16 mouse cellular contexts compared by ENCODE assay signal in the genomic region with DNA sequence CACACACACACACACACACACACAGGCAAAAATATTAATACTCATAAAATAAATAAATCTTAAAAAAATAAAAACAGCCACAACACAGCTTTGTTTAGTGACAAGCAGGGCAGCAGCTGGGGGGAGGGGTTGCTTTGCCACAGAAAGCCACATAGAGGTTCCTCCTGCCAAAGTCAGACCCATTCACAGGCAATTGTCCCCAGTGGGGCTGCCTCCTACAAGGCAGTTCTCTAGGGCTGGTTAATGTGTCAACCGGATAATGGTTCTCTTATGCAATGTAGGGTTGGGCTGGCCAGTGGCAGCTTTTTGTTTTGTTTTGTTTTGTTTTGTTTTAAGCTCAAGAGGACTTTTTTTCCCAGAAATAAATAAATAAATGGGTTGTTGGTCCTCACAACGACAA. TPM values are rescaled to one million over a fixed set of nuclear protein-coding genes. Genes with fewer than 3 reads are reported as not detected.
DNase-seq lines count a peak whose midpoint lies in the region; ATAC-seq and TF ChIP-seq lines count a peak whose summit lies in the region.
"Had no signal": no experiment of that assay in that cellular context is flagged by ENCODE, and none has a peak within 500 bp of the region (broad histone marks: within the 10 kb centered on the region; RNA-seq: fewer than 3 reads in every experiment).

No protein-coding gene starts in this region.

- H3K36me3 ChIP-seq in intestine, postnatal 0 days (ENCODE audit: control insufficient read depth, insufficient read depth): no peaks in the 10 kb centered on the region
- H3K36me3 ChIP-seq in forebrain, embryonic 13.5 days (ENCODE audit: poor library complexity, severe bottlenecking): 0 out of 2 replicates have a peak, but pooled peaks cover 8% of the 10 kb centered on the region
- H3K36me3 ChIP-seq: liver, embryonic 15.5 days; midbrain, embryonic 12.5 days had no signal

- WGBS in intestine, postnatal 0 days: 37% methylated on average over 2 of the region's 2 CpGs
- WGBS in forebrain, embryonic 13.5 days: 44% methylated on average over 2 of the region's 2 CpGs

- H3K27me3 ChIP-seq in intestine, postnatal 0 days (replicated peaks; ENCODE audit: control insufficient read depth, insufficient read depth, low read length): no peaks in the 10 kb centered on the region
- H3K27me3 ChIP-seq in forebrain, embryonic 13.5 days: no peaks in the 10 kb centered on the region
- H3K27me3 ChIP-seq: liver, embryonic 15.5 days; midbrain, embryonic 12.5 days had no signal

- H3K4me3 ChIP-seq in intestine, postnatal 0 days (ENCODE audit: low read depth, low read length): no peak overlapping the region
- no peak overlapping the region for H3K4me3 ChIP-seq in forebrain, embryonic 13.5 days
- H3K4me3 ChIP-seq: liver, embryonic 15.5 days; midbrain, embryonic 12.5 days had no signal

- DNase-seq in layer of hippocampus, adult 11-12 months (ENCODE audit: low spot score): peak; percentile 45
- DNase-seq in layer of hippocampus, adult 18-20 months (ENCODE audit: low spot score in 2 of 2): no peak
- peak; percentile 73 for DNase-seq in Muller cell, postnatal 12 days (ENCODE audit: inconsistent ontology term)
- peak; percentile 84 to 92 for DNase-seq in kidney, postnatal 36 days
- no peak for DNase-seq in right cerebral cortex, postnatal 14 days
- no peak for DNase-seq in urinary bladder, adult 18-20 months (ENCODE audit: low spot score in 2 of 2)
- DNase-seq: right cerebral cortex, postnatal 4 days; thymus, adult 18-20 months had no signal

- H3K9ac ChIP-seq in intestine, postnatal 0 days (ENCODE audit: low read depth, low read length): no peak overlapping the region
- H3K9ac ChIP-seq in forebrain, embryonic 13.5 days: no peak overlapping the region
- H3K9ac ChIP-seq: liver, embryonic 15.5 days; midbrain, embryonic 12.5 days had no signal

- 0 out of 2 replicates have a peak overlapping the region, but pooled peaks have one; percentile 1 for H3K27ac ChIP-seq in intestine, postnatal 0 days (ENCODE audit: low read depth, low read length)
- no peak overlapping the region for H3K27ac ChIP-seq in forebrain, embryonic 13.5 days
- H3K27ac ChIP-seq: liver, embryonic 15.5 days; midbrain, embryonic 12.5 days had no signal

- peak; percentile 53; the same call in 1 of the 2 replicates for ATAC-seq in intestine, postnatal 0 days
- ATAC-seq in forebrain, embryonic 13.5 days: no peak

- H3K9me3 ChIP-seq in intestine, postnatal 0 days (ENCODE audit: control insufficient read depth): no peaks in the 10 kb centered on the region
- no peaks in the 10 kb centered on the region for H3K9me3 ChIP-seq in forebrain, embryonic 13.5 days (replicated peaks)
- H3K9me3 ChIP-seq: liver, embryonic 15.5 days; midbrain, embryonic 12.5 days had no signal

- TF ChIP-seq CTCF in intestine, postnatal 0 days (IDR thresholded peaks at IDR 0.05; ENCODE audit: low read depth): no peak

- 0 out of 2 replicates have a peak overlapping the region, but pooled peaks have one; percentile 1 for H3K4me2 ChIP-seq in intestine, postnatal 0 days (replicated peaks; ENCODE audit: low read depth)
- H3K4me2 ChIP-seq in forebrain, embryonic 13.5 days: no peak overlapping the region
- H3K4me2 ChIP-seq: liver, embryonic 15.5 days; midbrain, embryonic 12.5 days had no signal

- peaks cover 6% of the 10 kb centered on the region; the same call in 1 of the 2 replicates for H3K4me1 ChIP-seq in intestine, postnatal 0 days (replicated peaks; ENCODE audit: control insufficient read depth, insufficient read depth, low read length)
- H3K4me1 ChIP-seq in forebrain, embryonic 13.5 days: peaks cover 15% of the 10 kb centered on the region

RNA-seq across cellular contexts. Expression of a gene that starts 11.3 kb away (rescaled TPM):
- 10 to 100 TPM; 58.1 to 63.6 TPM for total RNA-seq in layer of hippocampus, adult 18-20 months (2021)
- 5.0 and 5.5 TPM in 2 replicates for polyA plus RNA-seq in intestine, postnatal 0 days (2015; fragmentation: Nextera tagmentation; extraction: Ambion mirVana)
- 15.5 and 18.4 TPM in 2 replicates for polyA plus RNA-seq in forebrain, embryonic 13.5 days (2015; fragmentation: Nextera tagmentation; extraction: Ambion mirVana)

RNA-seq across cellular contexts. Expression of a gene that starts 58.6 kb away (rescaled TPM):
- not detected for total RNA-seq in layer of hippocampus, adult 18-20 months (2021)
- polyA plus RNA-seq in intestine, postnatal 0 days (2015; fragmentation: Nextera tagmentation; extraction: Ambion mirVana): not detected in 2 replicates
- not detected in 2 replicates for polyA plus RNA-seq in forebrain, embryonic 13.5 days (2015; fragmentation: Nextera tagmentation; extraction: Ambion mirVana)
- total RNA-seq: heart, adult 8-10 months; hematopoietic stem cell, adult 5-6 weeks; left cerebral cortex, adult 8-10 months had no signal
- polyA plus RNA-seq: liver, embryonic 15.5 days; midbrain, embryonic 12.5 days; neural tube, embryonic 14.5 days had no signal

Comparison
In these comparisons a context has a peak if more than half of its experiments do, and no peak if none do; other contexts are left out.
1. DNase-seq: peak in layer of hippocampus, adult 11-12 months (single experiment), Muller cell, postnatal 12 days (single experiment) and kidney, postnatal 36 days (2 of 2); none in layer of hippocampus, adult 18-20 months (0 of 2), right cerebral cortex, postnatal 14 days (single experiment) and urinary bladder, adult 18-20 months (0 of 2).